Mouse (Mus musculus) heart, embryonic 11.5 days (tissue): ENCODE results near the gene Exosc6. TPM values are rescaled to one million over a fixed set of nuclear protein-coding genes. Genes with fewer than 3 reads are reported as not detected.
A peak's percentile ranks its signal among the peaks of the same experiment; 100 is the strongest.
"Not testable (repeated sequence)": the region's sequence is repeated elsewhere in the genome, so short reads cannot be mapped to it uniquely, and the experiment has no call there.

Experiments
- ATAC-seq: fragments of 200-750 bp; cut with Nextera tagmentation; replicated peaks from 2 replicates; pipeline ENCODE4 v1.8.0; 2017; ENCODE audit warnings: moderate library complexity; ENCODE audit not compliant: insufficient number of reproducible peaks, low FRiP score, low TSS enrichment
- H3K27ac ChIP-seq: fragments of 300-500 bp; sonication (generic); 2 replicates; pipeline ENCODE4 v1.5.1; 2014; ENCODE audit warnings: mild to moderate bottlenecking, low read depth, low read length
- H3K27me3 ChIP-seq: fragments of 300-500 bp; sonication (generic); 2 replicates; pipeline ENCODE4 v1.6.1; 2014; ENCODE audit warnings: mild to moderate bottlenecking, low read length, mixed read lengths; ENCODE audit not compliant: control insufficient read depth, insufficient read depth
- H3K36me3 ChIP-seq: fragments of 300-500 bp; sonication (generic); 2 replicates; pipeline ENCODE4 v1.6.1; 2014; ENCODE audit warnings: mild to moderate bottlenecking, low read length, moderate library complexity, mixed read lengths; ENCODE audit not compliant: control insufficient read depth, insufficient read depth
- H3K4me1 ChIP-seq: fragments of 300-500 bp; sonication (generic); 2 replicates; pipeline ENCODE4 v1.6.1; 2014; ENCODE audit warnings: low read length; ENCODE audit not compliant: control insufficient read depth, insufficient read depth
- H3K4me2 ChIP-seq: fragments of 300-500 bp; sonication (generic); 2 replicates; pipeline ENCODE4 v1.6.1; 2014; ENCODE audit warnings: mild to moderate bottlenecking, moderate library complexity
- H3K4me3 ChIP-seq: fragments of 300-500 bp; sonication (generic); 2 replicates; pipeline ENCODE4 v1.5.1; 2014; ENCODE audit warnings: low read depth, low read length
- H3K9ac ChIP-seq: fragments of 300-500 bp; sonication (generic); 2 replicates; pipeline ENCODE4 v1.6.1; 2014; ENCODE audit warnings: mild to moderate bottlenecking, low read depth, low read length, moderate library complexity
- H3K9me3 ChIP-seq: fragments of 300-500 bp; sonication (generic); replicated peaks from 2 replicates; pipeline ENCODE4 v1.6.1; 2016; ENCODE audit warnings: low read length; ENCODE audit not compliant: control insufficient read depth
- WGBS: fragments of 180-500 bp; shearing (Covaris S2); extraction: QIAGEN DNeasy Blood & Tissue Kit; methylation state at CpG from one replicate; pipeline ENCODE4 v1.1.7; 2014; ENCODE audit not compliant: insufficient replicate concordance; 5-methylcytosine and 5-hydroxymethylcytosine counted together
- polyA plus RNA-seq: library from polyadenylated mRNA; unstranded; fragments of >200 nt; fragmentation: Nextera tagmentation; extraction: Ambion mirVana; gene quantifications from 2 replicates; pipeline ENCODE4 v1.2.1, GENCODE M21; 2014

The Exosc6 gene
- 11.3 and 18.4 TPM in 2 replicates for polyA plus RNA-seq

DNA sequence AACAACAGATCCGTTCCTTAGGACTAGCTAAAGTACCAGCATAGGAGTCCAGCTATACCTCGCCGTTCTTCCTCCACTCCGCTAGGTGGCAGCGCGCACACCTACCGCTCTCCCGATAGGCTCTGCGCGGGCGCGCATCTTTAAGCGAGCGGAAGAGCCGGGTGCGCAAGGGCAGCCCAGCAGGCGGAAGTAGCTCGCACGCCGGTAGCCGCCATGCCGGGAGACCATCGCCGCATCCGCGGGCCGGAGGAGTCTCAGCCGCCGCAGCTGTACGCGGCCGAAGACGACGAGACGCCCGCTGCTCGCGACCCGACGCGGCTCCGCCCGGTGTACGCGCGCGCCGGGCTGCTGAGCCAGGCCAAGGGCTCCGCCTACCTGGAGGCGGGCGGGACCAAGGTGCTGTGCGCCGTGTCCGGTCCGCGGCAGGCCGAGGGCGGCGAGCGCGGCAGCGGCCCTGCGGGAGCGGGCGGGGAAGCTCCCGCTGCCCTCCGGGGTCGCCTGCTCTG is at the start of gene Exosc6:
Exosc6 (plus strand) TSS at position 182 of the 506 bp plus-strand sequence.
- Histone ChIP-seq H3K4me3 (peak within 1 kb of the TSS; percentile 86), H3K9ac (peak within 1 kb of the TSS; percentile 90), H3K36me3 (peaks cover 34% of the 10 kb centered on the region), H3K4me2 (peak within 1 kb of the TSS; percentile 95), H3K4me1 (peaks cover 20% of the 10 kb centered on the region), H3K27ac (peak within 1 kb of the TSS; percentile 76), H3K9me3 (no peaks in the 10 kb centered on the region), H3K27me3 (no peaks in the 10 kb centered on the region)
- WGBS = under 1% methylated on average over 60 of the region's 68 CpGs
- ATAC-seq = peak; percentile 87

DNA sequence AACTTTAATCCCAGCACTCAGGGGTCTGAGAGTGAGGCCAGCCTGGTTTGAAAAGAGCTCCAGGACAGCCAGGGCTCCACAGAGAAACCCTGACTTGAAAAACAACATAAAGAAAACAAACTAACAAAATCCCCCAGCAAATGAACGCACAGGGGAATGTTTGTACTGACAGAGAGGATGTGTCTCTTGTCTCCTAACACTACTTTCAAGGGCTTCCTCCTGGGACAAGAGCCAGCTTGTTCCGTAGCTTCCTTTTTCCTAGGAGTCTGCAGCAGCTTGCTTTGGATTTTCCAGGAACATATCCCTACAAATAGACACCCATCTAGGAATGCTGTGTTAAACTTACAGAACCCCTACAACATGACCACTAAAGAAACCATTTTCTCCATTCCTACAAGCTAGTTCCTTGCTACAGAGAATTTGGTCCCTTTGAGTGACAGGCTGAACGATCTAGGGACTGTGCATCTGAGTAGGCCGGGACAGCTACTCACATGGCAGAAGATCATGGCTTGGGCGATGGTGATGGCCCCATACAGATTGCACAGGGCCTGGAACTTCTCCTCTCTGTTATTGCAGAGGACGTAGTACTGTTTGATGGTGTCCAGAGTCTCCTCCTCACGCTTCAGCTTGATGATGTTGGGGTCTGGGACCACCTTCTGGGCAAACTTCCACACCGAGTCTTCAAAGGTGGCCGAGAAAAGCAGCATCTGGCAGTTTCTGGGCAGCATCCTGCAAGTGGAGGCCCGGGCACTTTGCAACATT is 45.7 kb upstream of the Exosc6 start:
- H3K4me2 ChIP-seq, H3K9me3 ChIP-seq, H3K36me3 ChIP-seq, H3K4me1 ChIP-seq, H3K4me3 ChIP-seq, H3K27me3 ChIP-seq, H3K9ac ChIP-seq, ATAC-seq, H3K27ac ChIP-seq: not testable (repeated sequence)
- WGBS = 79% methylated on average over 8 of the region's 10 CpGs

DNA sequence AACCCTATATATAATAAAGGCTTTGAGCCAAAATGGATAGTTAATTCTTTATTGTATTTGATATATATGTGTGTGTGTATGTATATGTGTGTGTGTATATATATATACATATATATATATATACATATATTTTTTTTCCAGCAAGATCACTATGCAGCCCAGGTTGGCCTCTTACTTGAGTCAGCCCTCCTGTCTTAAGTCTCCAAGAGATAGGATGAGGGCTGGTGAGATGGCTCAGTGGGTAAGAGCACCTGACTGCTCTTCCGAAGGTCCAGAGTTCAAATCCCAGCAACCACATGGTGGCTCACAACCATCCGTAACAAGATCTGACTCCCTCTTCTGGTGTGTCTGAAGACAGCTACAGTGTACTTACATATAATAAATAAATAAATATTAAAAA is 29.5 kb upstream of the Exosc6 start:
- H3K9me3 ChIP-seq, H3K36me3 ChIP-seq, ATAC-seq, H3K4me2 ChIP-seq, H3K4me3 ChIP-seq, H3K4me1 ChIP-seq, H3K27ac ChIP-seq, H3K9ac ChIP-seq, H3K27me3 ChIP-seq: not testable (repeated sequence)
- 92% methylated on average over 1 of the region's 2 CpGs for whole genome bisulfite sequencing

DNA sequence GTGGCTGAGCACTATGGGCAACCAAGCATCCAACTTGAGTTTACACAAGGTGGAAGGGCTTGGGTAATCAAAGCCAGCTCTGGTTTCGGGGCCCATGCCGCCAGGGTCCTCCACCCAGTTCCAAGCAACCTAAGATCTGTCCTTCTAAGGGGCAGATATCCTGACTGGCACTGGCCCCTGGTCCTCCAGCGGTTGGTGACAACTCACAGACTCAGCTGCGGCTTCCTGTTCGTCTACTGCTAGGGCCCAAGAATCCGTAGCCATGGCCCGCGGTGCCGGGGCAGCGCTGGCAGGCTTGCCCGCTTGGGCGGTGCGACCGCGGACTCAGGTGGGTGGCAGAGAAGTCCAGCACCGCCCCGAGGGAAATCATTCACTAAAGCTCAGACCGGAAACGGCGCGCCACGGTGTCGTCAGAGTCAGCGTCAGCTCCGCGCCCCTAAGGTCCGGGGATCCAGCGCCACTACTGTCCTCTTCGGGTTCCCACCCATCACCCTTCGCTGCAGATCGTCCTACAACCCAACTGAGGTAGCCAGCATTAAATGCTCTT is 28.7 kb upstream of the Exosc6 start:
- Histone ChIP-seq H3K9ac (peak overlapping the region; percentile 91), H3K27ac (peak overlapping the region; percentile 66), H3K4me2 (peak overlapping the region; percentile 90), H3K4me1 (0 out of 2 replicates have a peak, but pooled peaks cover 4% of the 10 kb centered on the region), H3K9me3 (no peaks in the 10 kb centered on the region), H3K4me3 (peak overlapping the region; percentile 84), H3K36me3 (no peaks in the 10 kb centered on the region), H3K27me3 (no peaks in the 10 kb centered on the region)
- under 1% methylated on average over 31 of the region's 31 CpGs for WGBS
- ATAC-seq = peak; percentile 83

DNA sequence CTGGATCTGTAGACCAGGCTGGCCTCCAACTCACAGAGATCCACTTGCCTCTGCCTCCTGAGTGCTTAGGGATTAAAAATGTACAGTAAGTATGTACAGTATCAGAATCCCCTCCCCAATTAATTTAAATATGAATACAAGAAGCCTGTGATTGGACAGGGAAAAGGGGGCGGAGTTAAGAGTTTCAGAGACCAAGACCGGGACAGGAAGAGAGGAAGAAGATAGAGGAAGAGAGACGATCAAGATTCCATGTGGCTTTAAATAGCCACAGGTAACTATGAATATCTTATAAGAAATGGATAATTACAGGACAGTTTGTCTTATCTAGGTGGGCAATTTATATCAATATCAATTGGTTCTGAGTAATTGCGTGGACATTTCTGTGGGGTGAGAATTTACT is 26.6 kb upstream of the Exosc6 start:
- Histone ChIP-seq H3K27me3 (no peaks in the 10 kb centered on the region), H3K27ac (no peak overlapping the region), H3K4me1 (peaks cover 10% of the 10 kb centered on the region), H3K4me3 (no peak overlapping the region), H3K9me3 (no peaks in the 10 kb centered on the region), H3K36me3 (no peaks in the 10 kb centered on the region), H3K4me2 (no peak overlapping the region), H3K9ac (no peak overlapping the region)
- WGBS = 45% methylated on average over 4 of the region's 4 CpGs
- no peak for ATAC-seq

DNA sequence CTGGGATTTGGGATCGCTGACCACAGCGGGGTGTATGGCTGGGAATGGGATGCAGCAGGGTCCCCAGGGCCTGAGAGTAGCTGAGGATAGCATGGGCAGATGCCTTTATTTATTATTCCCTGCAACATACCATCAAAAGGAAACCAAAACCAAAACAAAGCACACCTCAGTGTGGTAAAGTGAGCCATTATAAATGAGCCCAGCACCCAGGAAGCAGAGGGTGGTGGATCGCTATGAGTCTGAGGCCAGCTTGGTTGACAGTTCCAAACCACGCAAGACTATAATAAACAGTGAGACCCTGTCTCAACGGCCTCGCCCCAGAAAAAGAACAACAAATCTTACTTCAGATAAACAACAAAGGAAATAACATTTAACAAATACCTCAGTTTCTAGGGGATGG is 26.1 kb upstream of the Exosc6 start:
- Histone ChIP-seq H3K9ac (no peak overlapping the region), H3K36me3 (no peaks in the 10 kb centered on the region), H3K27me3 (no peaks in the 10 kb centered on the region), H3K4me2 (no peak overlapping the region), H3K4me3 (no peak overlapping the region), H3K4me1 (peaks cover 14% of the 10 kb centered on the region), H3K27ac (no peak overlapping the region), H3K9me3 (no peaks in the 10 kb centered on the region)
- 84% methylated on average over 6 of the region's 6 CpGs for WGBS
- no peak for ATAC-seq

DNA sequence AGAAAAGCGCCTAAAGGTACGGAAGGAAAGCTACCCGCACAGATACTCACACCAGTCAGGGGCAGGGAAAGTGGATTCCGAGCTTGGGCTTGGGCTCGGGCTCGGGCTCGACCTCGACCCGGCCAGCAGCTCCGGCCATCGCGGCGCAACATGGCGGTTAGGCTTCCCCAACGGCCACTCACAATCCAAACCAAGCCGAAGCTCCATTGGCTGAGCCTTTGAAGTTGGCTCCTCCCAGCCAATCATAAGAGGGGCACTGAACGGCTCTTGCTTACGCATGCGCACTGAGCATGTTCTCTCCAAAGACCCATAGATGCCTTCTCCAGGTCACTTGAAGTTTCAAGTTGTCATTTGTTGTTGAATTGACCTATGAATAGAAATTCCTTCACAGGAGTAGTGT is 24.6 kb upstream of the Exosc6 start, which contains the start of gene Ddx19b:
Ddx19b (minus strand) TSS at position 180 of the 400 bp plus-strand sequence.
- Histone ChIP-seq H3K4me1 (peaks cover 20% of the 10 kb centered on the region), H3K9ac (no peak within 1 kb of the TSS), H3K9me3 (no peaks in the 10 kb centered on the region), H3K4me2 (no peak within 1 kb of the TSS), H3K4me3 (no peak within 1 kb of the TSS), H3K27me3 (no peaks in the 10 kb centered on the region), H3K36me3 (no peaks in the 10 kb centered on the region), H3K27ac (no peak within 1 kb of the TSS)
- WGBS = 93% methylated on average over 19 of the region's 19 CpGs
- no peak for ATAC-seq

DNA sequence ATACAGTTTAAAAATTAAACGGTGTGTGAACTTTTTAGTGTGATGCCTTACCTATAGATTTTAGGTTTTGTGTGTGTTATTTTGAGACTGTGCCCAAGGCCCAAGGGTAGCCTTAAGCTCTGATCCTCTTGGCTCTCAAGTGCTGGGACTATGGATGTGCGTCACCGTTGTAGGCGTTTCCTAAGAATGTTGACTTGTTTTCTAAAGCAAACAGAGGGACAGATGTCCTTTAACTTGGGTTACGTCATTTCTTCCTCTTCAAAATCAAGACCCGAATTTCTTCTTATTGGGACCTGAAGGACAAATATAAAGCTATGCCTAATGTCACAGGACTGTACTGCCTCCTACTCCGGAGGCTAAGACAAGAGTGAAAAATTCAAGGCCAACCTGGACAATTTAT is 23.2 kb upstream of the Exosc6 start, which contains the start of gene Aars:
Aars (plus strand) TSS at position 229 of the 400 bp plus-strand sequence.
- no peak for ATAC-seq
- Histone ChIP-seq H3K36me3 (peaks cover 4% of the 10 kb centered on the region), H3K9me3 (no peaks in the 10 kb centered on the region), H3K27me3 (no peaks in the 10 kb centered on the region), H3K4me1 (peaks cover 16% of the 10 kb centered on the region), H3K4me2 (peak within 1 kb of the TSS; percentile 64), H3K9ac (peak within 1 kb of the TSS; percentile 83), H3K4me3 (peak within 1 kb of the TSS; percentile 81), H3K27ac (peak within 1 kb of the TSS; percentile 82)
- 94% methylated on average over 7 of the region's 7 CpGs for WGBS
